Mouse (Mus musculus) layer of hippocampus, postnatal 36 days (tissue): ENCODE data around the gene Mum1. TPM values are rescaled to one million over a fixed set of nuclear protein-coding genes. Genes with fewer than 3 reads are reported as not detected.
A peak's percentile ranks its signal among the peaks of the same experiment; 100 is the strongest.

Experiments used
- DNase-seq, 2 experiments: peaks; one replicate each; pipeline ENCODE4 v3.0.0; 2022
- total RNA-seq, 2 experiments: library from RNA; stranded (reverse); gene quantifications; 2 replicates each; pipeline ENCODE4 v1.2.3; 2021

The Mum1 gene
- total RNA-seq, 2 experiments from 2014 or later = 35.6 to 39.6 TPM

GRCm38 (mm10) chr10:80252011-80252410 is 25.8 kb downstream of the Mum1 start:
- no peak for DNase-seq

GRCm38 (mm10) chr10:80252493-80253274 is 26.4 kb downstream of the Mum1 start:
- no peak for DNase-seq

GRCm38 (mm10) chr10:80253551-80253950 is 27.3 kb downstream of the Mum1 start:
- DNase-seq = no peak

- no peak for DNase-seq
These were observed 28.4 kb downstream of the Mum1 start for GRCm38 (mm10) chr10:80254331-80255297.

GRCm38 (mm10) chr10:80255881-80256535 is 29.8 kb downstream of the Mum1 start:
- no peak for DNase-seq

- no peak for DNase-seq
These were observed 31.7 kb downstream of the Mum1 start for GRCm38 (mm10) chr10:80257936-80258335.

GRCm38 (mm10) chr10:80258752-80259462 is 32.7 kb downstream of the Mum1 start:
- no peak for DNase-seq

GRCm38 (mm10) chr10:80259463-80259805 is 33.2 kb downstream of the Mum1 start:
- DNase-seq = no peak

- peak; percentile 56 to 74 for DNase-seq
These were observed 33.8 kb downstream of the Mum1 start for GRCm38 (mm10) chr10:80259861-80260641.

GRCm38 (mm10) chr10:80260642-80261584 is 34.7 kb downstream of the Mum1 start, which contains the start of the genes Gamt and Dazap1:
Gamt (minus strand) TSS chr10:80261012.
Dazap1 (plus strand) TSS chr10:80261486.
- DNase-seq = peak; percentile 90 to 92

- peak; percentile 84 to 88 for DNase-seq
These were observed 35.3 kb downstream of the Mum1 start for GRCm38 (mm10) chr10:80261585-80261968.

- no peak for DNase-seq
These were observed 35.9 kb downstream of the Mum1 start for GRCm38 (mm10) chr10:80262169-80262568.

GRCm38 (mm10) chr10:80262776-80263365 is 36.6 kb downstream of the Mum1 start:
- DNase-seq = no peak

GRCm38 (mm10) chr10:80264341-80265148 is 38.3 kb downstream of the Mum1 start:
- peak; percentile 98 to 99 for DNase-seq

- DNase-seq = no peak
These were observed 38.9 kb downstream of the Mum1 start for GRCm38 (mm10) chr10:80265149-80265486.

- no peak for DNase-seq
These were observed 43.9 kb downstream of the Mum1 start for GRCm38 (mm10) chr10:80270099-80270498.

- DNase-seq = no peak
These were observed 44.5 kb downstream of the Mum1 start for GRCm38 (mm10) chr10:80270734-80271181.

GRCm38 (mm10) chr10:80271186-80271843 is 45.1 kb downstream of the Mum1 start:
- no peak for DNase-seq
